ENCODE assay signal across 11 mouse cellular contexts in the genomic region with DNA sequence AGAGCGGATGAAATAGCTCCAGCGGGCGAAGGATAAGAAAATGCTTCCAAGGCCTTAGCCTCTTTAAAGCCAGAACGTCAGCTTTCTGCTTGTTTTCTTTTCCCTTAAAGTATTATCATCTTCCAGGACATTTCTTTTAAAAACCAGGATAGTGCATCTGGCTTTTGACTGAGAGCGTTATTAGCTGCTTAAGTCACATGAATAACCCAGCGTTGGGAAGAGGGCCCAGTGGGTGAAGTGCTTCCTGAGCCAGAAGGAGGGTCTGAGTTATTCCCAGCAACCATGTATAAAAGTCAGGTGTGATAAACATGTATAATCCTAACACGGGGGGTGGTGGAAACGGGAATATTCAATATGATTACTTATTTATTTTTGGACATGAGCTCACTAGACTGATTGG.
DNase-seq lines count a peak whose midpoint lies in the region; ATAC-seq and TF ChIP-seq lines count a peak whose summit lies in the region.
"Had no signal": no experiment of that assay in that cellular context is flagged by ENCODE, and none has a peak within 500 bp of the region (broad histone marks: within the 10 kb centered on the region; RNA-seq: fewer than 3 reads in every experiment).

No protein-coding gene starts in this region.

- H3K27ac ChIP-seq in heart, adult 2 months: peak overlapping the region; percentile 69
- peak overlapping the region; percentile 45; the same call in 1 of the 2 replicates for H3K27ac ChIP-seq in left cerebral cortex, adult 2 months
- H3K27ac ChIP-seq in embryonic facial prominence, embryonic 13.5 days: peak overlapping the region; percentile 8; the same call in 1 of the 2 replicates
- H3K27ac ChIP-seq in heart, postnatal 0 days (ENCODE audit: low read depth): peak overlapping the region; percentile 84

- H3K4me1 ChIP-seq in heart, adult 2 months (ENCODE audit: control insufficient read depth, insufficient read depth, low read length): peaks cover 37% of the 10 kb centered on the region
- H3K4me1 ChIP-seq in embryonic facial prominence, embryonic 13.5 days: peaks cover 74% of the 10 kb centered on the region
- H3K4me1 ChIP-seq in heart, postnatal 0 days (ENCODE audit: control insufficient read depth, insufficient read depth): peaks cover 51% of the 10 kb centered on the region

- H3K9ac ChIP-seq in heart, adult 2 months (ENCODE audit: low read depth, low read length): no peak overlapping the region
- H3K9ac ChIP-seq in embryonic facial prominence, embryonic 13.5 days: no peak overlapping the region
- H3K9ac ChIP-seq in heart, postnatal 0 days (replicated peaks; ENCODE audit: low read depth, low read length): peak overlapping the region; percentile 1; the same call in 1 of the 2 replicates

- ATAC-seq in embryonic facial prominence, embryonic 13.5 days (ENCODE audit: insufficient number of reproducible peaks, insufficient read depth, low FRiP score, low TSS enrichment, low read depth): no peak
- peak; percentile 46; the same call in 1 of the 2 replicates for ATAC-seq in heart, postnatal 0 days (ENCODE audit: insufficient read depth, low read depth)

- TF ChIP-seq EP300 in heart, adult 2 months (IDR thresholded peaks at IDR 0.05; ENCODE audit: insufficient read depth, low read depth, low read length): no peak
- no peak for TF ChIP-seq EP300 in heart, postnatal 0 days (IDR thresholded peaks at IDR 0.05; ENCODE audit: low read depth)

- peaks cover 54% of the 10 kb centered on the region for H3K36me3 ChIP-seq in heart, adult 2 months (ENCODE audit: control insufficient read depth, insufficient read depth, low read length)
- H3K36me3 ChIP-seq in embryonic facial prominence, embryonic 13.5 days: 0 out of 2 replicates have a peak, but pooled peaks cover 19% of the 10 kb centered on the region
- H3K36me3 ChIP-seq in heart, postnatal 0 days (replicated peaks; ENCODE audit: control insufficient read depth, insufficient read depth, low read length): 0 out of 2 replicates have a peak, but pooled peaks cover 7% of the 10 kb centered on the region

- no peak for DNase-seq in heart, adult 2 months
- no peak for DNase-seq in heart, postnatal 14 days
- DNase-seq in left cerebral cortex, adult 2 months (ENCODE audit: extremely low spot score in 1 of 2, low spot score in 2 of 2): no peak
- no peak for DNase-seq in left cerebral cortex, adult 18-20 months (ENCODE audit: low spot score in 2 of 2)
- DNase-seq in heart, postnatal 0 days (ENCODE audit: low spot score): no peak
- no peak for DNase-seq in yolk sac, embryonic 10.5 days (ENCODE audit: low spot score)
- DNase-seq in gastrocnemius, adult 8-10 months (ENCODE audit: low spot score in 2 of 2): no peak
- DNase-seq: embryo, embryonic 11 days; left cerebral cortex, postnatal 4 days; thymus, postnatal 36 days had no signal

- WGBS in heart, adult 2 months: 32% methylated on average over 8 of the region's 8 CpGs
- 76% methylated on average over 8 of the region's 8 CpGs for WGBS in embryonic facial prominence, embryonic 13.5 days
- WGBS in heart, postnatal 0 days: 38% methylated on average over 8 of the region's 8 CpGs

- intact Hi-C loops in heart, adult 2 months (cut with DNase I): loop anchor here (2.0 to 5.0 kb wide), 4 partner anchors 18 to 60 kb away; a partner anchor contains a TSS
- intact Hi-C loops in heart, postnatal 14 days (cut with DNase I): loop anchor here (5.0 kb wide), 1 partner anchor 60 kb away; a partner anchor contains a TSS
- intact Hi-C loops in left cerebral cortex, adult 2 months (cut with DNase I): no loop called here

- H3K79me2 ChIP-seq in heart, adult 2 months (replicated peaks; ENCODE audit: control insufficient read depth, insufficient read depth, low read length): peaks cover 12% of the 10 kb centered on the region

- no peaks in the 10 kb centered on the region for H3K27me3 ChIP-seq in heart, adult 2 months (ENCODE audit: control insufficient read depth, insufficient read depth, low read length)
- H3K27me3 ChIP-seq in embryonic facial prominence, embryonic 13.5 days: no peaks in the 10 kb centered on the region
- no peaks in the 10 kb centered on the region for H3K27me3 ChIP-seq in heart, postnatal 0 days (ENCODE audit: control insufficient read depth, insufficient read depth, low read length)

- no peak overlapping the region for H3K4me2 ChIP-seq in embryonic facial prominence, embryonic 13.5 days
- H3K4me2 ChIP-seq in heart, postnatal 0 days (ENCODE audit: low read depth, low read length): peak overlapping the region; percentile 7

- no peak for TF ChIP-seq POLR2A in heart, adult 2 months (IDR thresholded peaks at IDR 0.05; ENCODE audit: insufficient read depth, low read depth, low read length)

- no peaks in the 10 kb centered on the region for H3K9me3 ChIP-seq in embryonic facial prominence, embryonic 13.5 days
- no peaks in the 10 kb centered on the region for H3K9me3 ChIP-seq in heart, postnatal 0 days (replicated peaks; ENCODE audit: control insufficient read depth, low read length)

- no peak overlapping the region for H3K4me3 ChIP-seq in heart, adult 2 months
- no peak overlapping the region for H3K4me3 ChIP-seq in left cerebral cortex, adult 2 months
- H3K4me3 ChIP-seq in embryonic facial prominence, embryonic 13.5 days: no peak overlapping the region
- H3K4me3 ChIP-seq in heart, postnatal 0 days (ENCODE audit: low read depth, low read length): no peak overlapping the region

- no peak for TF ChIP-seq CTCF in heart, adult 2 months (IDR thresholded peaks at IDR 0.05)
- TF ChIP-seq CTCF in left cerebral cortex, adult 2 months (IDR thresholded peaks at IDR 0.05): no peak
- TF ChIP-seq CTCF in heart, postnatal 0 days (IDR thresholded peaks at IDR 0.05; ENCODE audit: low read depth): no peak

Comparison
In these comparisons a context has a peak if more than half of its experiments do, and no peak if none do; other contexts are left out.
1. H3K27ac ChIP-seq: peak in every context shown above with its lines; median percentile 84 in heart, postnatal 0 days; 69 in heart, adult 2 months; 45 in left cerebral cortex, adult 2 months; 8 in embryonic facial prominence, embryonic 13.5 days.